Mouse (Mus musculus): Measurements from ENCODE around the gene Il12rb1. TPM values are rescaled to one million over a fixed set of nuclear protein-coding genes. Genes with fewer than 3 reads are reported as not detected.

Gene Il12rb1
- polyA plus RNA-seq, 1 experiment from 2014 or later, result not detected

DNA sequence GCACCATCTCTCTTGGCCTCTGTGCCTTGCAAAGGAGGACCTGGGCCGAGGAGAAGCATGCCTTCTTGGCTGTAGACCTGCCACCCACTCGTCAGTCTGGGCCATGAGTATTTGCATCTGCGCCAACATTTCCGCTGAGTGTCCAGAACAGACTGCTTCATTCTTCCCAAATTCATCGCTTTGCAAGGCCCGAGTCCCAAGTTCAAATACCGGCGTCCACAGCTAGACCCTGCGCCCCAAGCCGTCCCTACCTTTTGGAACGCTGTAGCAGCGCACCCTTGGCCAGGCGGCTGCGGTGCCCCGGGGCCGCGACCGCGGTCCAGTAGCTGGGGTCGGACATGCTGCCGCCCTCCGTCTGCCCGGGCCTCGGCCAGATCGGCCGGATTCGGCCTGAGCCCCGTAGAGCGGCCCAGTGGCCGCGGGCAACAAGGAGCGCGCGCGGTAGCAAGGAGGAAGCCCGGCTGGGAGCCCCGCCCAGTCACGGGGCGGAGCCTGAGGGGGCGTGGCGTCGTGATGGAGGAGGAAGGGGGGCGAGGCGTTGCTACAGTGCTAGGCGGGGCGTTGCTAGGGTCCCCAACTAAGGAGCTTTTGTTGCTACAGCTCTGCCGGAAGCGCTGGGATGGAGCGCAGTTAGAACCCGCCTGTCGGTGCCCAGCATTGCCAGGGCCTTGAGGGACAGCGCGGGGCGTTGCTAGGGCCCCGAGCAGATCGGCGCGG lies 16.1 kb upstream of the Il12rb1 start:
- Histone ChIP-seq H3K4me1 (replicated peaks) (peaks cover 37% of the 10 kb centered on the region), H3K4me2 (peak overlapping the region; percentile 77), H3K27ac (replicated peaks) (peak overlapping the region; percentile 91), H3K9me3 (no peaks in the 10 kb centered on the region), H3K27me3 (peaks cover 11% of the 10 kb centered on the region; the same call in 1 of the 2 replicates), H3K36me3 (peaks cover 24% of the 10 kb centered on the region), H3K4me3 (peak overlapping the region; percentile 65), H3K9ac (peak overlapping the region; percentile 92)
- WGBS, result 6% methylated on average over 57 of the region's 58 CpGs
- ATAC-seq (ENCODE audit: low read depth), result peak; percentile 87

- H3K4me1 ChIP-seq (replicated peaks), result peaks cover 40% of the 10 kb centered on the region
- H3K9me3 ChIP-seq, result no peaks in the 10 kb centered on the region
- peak overlapping the region; percentile 92 for H3K9ac ChIP-seq
- H3K4me2 ChIP-seq, result peak overlapping the region; percentile 77
- H3K27me3 ChIP-seq, result peaks cover 11% of the 10 kb centered on the region; the same call in 1 of the 2 replicates
- peak overlapping the region; percentile 91 for H3K27ac ChIP-seq (replicated peaks)
- peak; percentile 44 for ATAC-seq (ENCODE audit: low read depth)
- peaks cover 18% of the 10 kb centered on the region; the same call in 1 of the 2 replicates for H3K36me3 ChIP-seq
- under 1% methylated on average over 20 of the region's 20 CpGs for WGBS
- H3K4me3 ChIP-seq, result peak overlapping the region; percentile 65
These were observed 15.5 kb upstream of the Il12rb1 start for GRCm38 (mm10) chr8:70792700-70793099.

- Histone ChIP-seq H3K4me1 (replicated peaks) (peaks cover 50% of the 10 kb centered on the region), H3K27ac (replicated peaks) (no peak overlapping the region), H3K4me3 (no peak overlapping the region), H3K4me2 (no peak overlapping the region), H3K9me3 (no peaks in the 10 kb centered on the region), H3K36me3 (peaks cover 4% of the 10 kb centered on the region; the same call in 1 of the 2 replicates), H3K27me3 (peaks cover 17% of the 10 kb centered on the region), H3K9ac (no peak overlapping the region)
- 82% methylated on average over 2 of the region's 2 CpGs for WGBS
- no peak for ATAC-seq (ENCODE audit: low read depth)
These were observed 14.0 kb upstream of the Il12rb1 start for GRCm38 (mm10) chr8:70794215-70794614.

DNA sequence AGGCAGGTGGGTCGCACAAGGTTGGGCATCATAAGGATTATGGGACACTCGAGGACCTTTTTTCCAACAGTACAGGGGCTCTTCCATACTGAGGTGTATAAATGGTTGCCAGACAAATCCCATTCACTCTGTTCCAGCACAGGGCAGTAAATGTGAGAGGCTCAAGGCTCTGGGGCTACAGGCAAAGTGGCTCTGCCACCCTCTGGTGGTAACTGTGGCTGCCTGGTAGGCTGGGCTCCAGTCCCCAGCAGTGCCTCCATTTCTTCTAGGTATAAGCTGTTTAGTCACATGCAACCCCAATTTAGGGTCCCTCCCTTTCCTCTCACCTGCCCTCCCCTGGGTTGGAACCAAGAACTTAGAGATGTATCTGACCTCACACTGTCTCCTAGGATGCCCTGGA lies 12.9 kb upstream of the Il12rb1 start:
- 92% methylated on average over 2 of the region's 2 CpGs for WGBS
- H3K9ac ChIP-seq, result no peak overlapping the region
- peaks cover 49% of the 10 kb centered on the region for H3K4me1 ChIP-seq (replicated peaks)
- no peak overlapping the region for H3K4me2 ChIP-seq
- peaks cover 29% of the 10 kb centered on the region for H3K27me3 ChIP-seq
- H3K4me3 ChIP-seq, result no peak overlapping the region
- no peak for ATAC-seq (ENCODE audit: low read depth)
- no peaks in the 10 kb centered on the region for H3K9me3 ChIP-seq
- no peak overlapping the region for H3K27ac ChIP-seq (replicated peaks)
- no peaks in the 10 kb centered on the region for H3K36me3 ChIP-seq

DNA sequence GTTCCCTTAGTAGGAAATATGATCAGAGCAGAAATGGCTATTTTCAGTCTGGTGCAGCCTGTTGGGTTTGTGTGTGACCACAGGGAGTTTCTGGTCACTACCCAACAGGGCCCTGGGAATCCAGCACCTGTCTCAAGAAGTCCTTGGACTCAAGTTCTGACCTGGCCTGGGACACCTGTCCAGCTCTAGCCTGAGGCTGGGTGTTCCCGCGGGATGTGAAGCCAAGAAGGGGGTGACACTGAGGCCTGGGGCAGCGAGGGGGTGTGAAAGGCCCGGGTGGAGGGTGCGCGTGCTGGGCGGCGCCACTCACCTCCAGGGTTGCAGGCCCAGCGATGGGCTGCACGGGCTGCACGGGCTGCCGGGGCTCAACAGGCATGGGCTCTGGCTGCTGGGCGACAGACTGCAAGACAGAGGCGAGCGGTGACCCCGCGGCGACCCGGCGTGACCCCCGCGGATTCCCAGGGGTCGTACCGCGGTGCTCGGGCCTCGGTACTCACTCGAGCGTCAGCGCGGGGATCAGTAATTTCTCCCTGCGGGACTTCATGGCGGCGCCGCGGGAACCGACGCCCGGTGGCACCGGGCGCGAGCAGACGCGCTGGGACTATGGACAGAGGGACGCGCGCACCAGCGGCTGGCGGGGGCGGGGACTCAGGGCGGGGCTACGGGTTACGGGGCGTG lies 11.7 kb upstream of the Il12rb1 start:
- 1% methylated on average over 54 of the region's 54 CpGs for WGBS
- H3K4me2 ChIP-seq, result peak overlapping the region; percentile 87
- peak overlapping the region; percentile 70 for H3K9ac ChIP-seq
- peaks cover 45% of the 10 kb centered on the region for H3K4me1 ChIP-seq (replicated peaks)
- H3K36me3 ChIP-seq, result no peaks in the 10 kb centered on the region
- H3K27ac ChIP-seq (replicated peaks), result no peak overlapping the region; the same call in 1 of the 2 replicates
- H3K9me3 ChIP-seq, result no peaks in the 10 kb centered on the region
- H3K4me3 ChIP-seq, result peak overlapping the region; percentile 46
- peak; percentile 7; the same call in 1 of the 2 replicates for ATAC-seq (ENCODE audit: low read depth)
- peaks cover 37% of the 10 kb centered on the region for H3K27me3 ChIP-seq

DNA sequence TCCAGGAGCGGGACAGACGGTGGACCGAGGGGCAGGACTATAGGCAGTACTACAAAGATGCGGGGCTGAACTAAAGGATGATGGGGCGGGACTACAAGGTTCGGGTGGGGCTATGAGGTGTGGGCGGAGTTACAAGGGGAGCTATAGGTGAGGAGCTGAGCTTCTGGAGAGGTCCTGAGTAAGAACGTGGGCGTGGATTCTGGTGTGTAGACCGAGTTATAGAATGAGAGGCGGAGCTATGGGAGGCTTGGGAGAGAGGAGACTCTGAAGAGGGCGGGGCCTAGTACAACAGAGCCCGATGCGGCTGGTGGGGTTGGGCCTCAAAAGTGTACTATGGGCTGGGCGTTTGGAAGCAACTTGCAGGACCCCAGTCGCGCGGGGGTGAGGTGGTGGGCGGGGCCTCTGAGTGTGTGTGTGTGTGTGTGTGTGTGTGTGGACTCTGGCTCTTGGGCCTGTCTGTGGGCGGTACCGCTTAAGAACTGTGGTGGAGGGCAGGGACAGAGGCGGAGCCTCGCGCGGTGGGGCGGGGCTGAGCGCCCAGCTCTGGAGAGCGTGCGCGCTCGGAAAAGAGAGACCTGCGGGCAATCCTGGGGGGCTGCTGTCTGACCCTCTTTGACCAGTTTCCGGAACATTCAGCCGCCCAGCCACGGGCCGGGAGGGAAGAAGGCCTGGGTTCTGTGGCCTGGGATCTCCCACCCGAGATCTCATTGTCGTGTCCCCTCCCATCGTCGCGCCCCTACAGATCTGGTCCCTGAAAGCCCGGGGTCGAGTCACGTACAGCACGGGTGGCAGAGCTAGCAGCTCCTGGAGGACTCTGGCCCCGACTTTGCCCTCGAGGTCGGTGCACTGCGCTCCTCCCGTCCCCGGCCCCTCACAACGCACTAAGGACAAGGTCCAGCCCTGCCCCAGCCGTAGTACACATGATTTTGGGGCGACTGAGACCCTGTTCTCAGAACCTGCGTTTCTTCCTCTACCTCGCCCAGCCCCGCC lies 10.9 kb upstream of the Il12rb1 start:
- H3K9me3 ChIP-seq, result no peaks in the 10 kb centered on the region
- peak overlapping the region; percentile 46 for H3K4me3 ChIP-seq
- peak; percentile 84 for ATAC-seq (ENCODE audit: low read depth)
- under 1% methylated on average over 57 of the region's 57 CpGs for WGBS
- H3K9ac ChIP-seq, result peak overlapping the region; percentile 70
- peak overlapping the region; percentile 87 for H3K4me2 ChIP-seq
- no peaks in the 10 kb centered on the region for H3K36me3 ChIP-seq
- H3K27me3 ChIP-seq, result peaks cover 45% of the 10 kb centered on the region
- peaks cover 39% of the 10 kb centered on the region for H3K4me1 ChIP-seq (replicated peaks)
- peak overlapping the region; percentile 42; the same call in 1 of the 2 replicates for H3K27ac ChIP-seq (replicated peaks)

DNA sequence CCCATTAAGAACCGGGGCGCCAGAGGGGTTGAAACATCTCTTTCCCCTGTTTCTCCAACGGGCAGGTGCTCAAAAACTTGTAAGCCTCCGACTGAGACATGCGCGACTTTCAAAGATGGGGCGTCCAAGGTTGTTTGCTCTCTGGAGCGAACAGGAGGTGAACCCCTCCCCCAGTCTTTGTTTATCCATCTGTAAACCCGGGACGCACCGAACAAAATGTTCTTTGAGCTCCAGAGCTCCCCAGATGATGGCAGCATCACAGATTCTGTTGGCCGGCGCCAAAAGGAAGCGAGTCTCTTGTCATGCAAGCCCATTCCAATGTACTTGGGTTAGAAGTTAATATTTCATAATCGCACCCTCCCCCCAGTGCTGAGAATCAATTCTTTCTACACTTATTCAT lies 10.0 kb upstream of the Il12rb1 start:
- WGBS, result 16% methylated on average over 15 of the region's 15 CpGs
- H3K9me3 ChIP-seq, result no peaks in the 10 kb centered on the region
- ATAC-seq (ENCODE audit: low read depth), result no peak
- H3K27ac ChIP-seq (replicated peaks), result no peak overlapping the region
- H3K27me3 ChIP-seq, result peaks cover 54% of the 10 kb centered on the region
- peak overlapping the region; percentile 46 for H3K4me3 ChIP-seq
- H3K36me3 ChIP-seq, result no peaks in the 10 kb centered on the region
- H3K4me2 ChIP-seq, result peak overlapping the region; percentile 87
- H3K4me1 ChIP-seq (replicated peaks), result peaks cover 30% of the 10 kb centered on the region
- peak overlapping the region; percentile 70; the same call in 1 of the 2 replicates for H3K9ac ChIP-seq

DNA sequence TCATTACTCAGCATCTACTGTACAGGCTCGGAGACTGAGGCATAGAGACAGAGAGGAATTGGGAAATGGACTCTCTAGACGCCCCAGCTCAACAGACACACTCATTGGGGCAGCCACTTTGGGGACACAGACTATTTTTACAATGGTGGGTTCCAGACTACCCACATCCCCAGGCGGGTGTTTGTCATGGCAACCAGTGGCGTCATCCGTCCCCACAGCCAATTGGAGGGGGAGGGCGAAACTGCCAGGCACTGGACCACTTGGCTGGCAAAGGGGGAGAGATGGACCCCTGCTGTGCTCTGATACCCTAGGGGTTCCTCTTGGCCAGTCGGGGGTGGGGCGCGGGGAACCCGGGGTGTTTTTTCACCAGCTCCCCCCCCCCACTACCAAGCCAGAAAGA lies 7.6 kb upstream of the Il12rb1 start:
- no peaks in the 10 kb centered on the region for H3K9me3 ChIP-seq
- WGBS, result 46% methylated on average over 10 of the region's 10 CpGs
- no peak overlapping the region for H3K27ac ChIP-seq (replicated peaks)
- no peaks in the 10 kb centered on the region for H3K36me3 ChIP-seq
- H3K4me3 ChIP-seq, result no peak overlapping the region
- no peak for ATAC-seq (ENCODE audit: low read depth)
- H3K9ac ChIP-seq, result no peak overlapping the region
- peaks cover 72% of the 10 kb centered on the region for H3K27me3 ChIP-seq
- H3K4me2 ChIP-seq, result no peak overlapping the region
- peaks cover 43% of the 10 kb centered on the region for H3K4me1 ChIP-seq (replicated peaks)

- H3K9me3 ChIP-seq, result no peaks in the 10 kb centered on the region
- H3K27ac ChIP-seq (replicated peaks), result no peak overlapping the region
- H3K27me3 ChIP-seq, result peaks cover 77% of the 10 kb centered on the region
- no peak overlapping the region for H3K9ac ChIP-seq
- H3K4me3 ChIP-seq, result no peak overlapping the region
- 29% methylated on average over 15 of the region's 15 CpGs for WGBS
- peaks cover 43% of the 10 kb centered on the region for H3K4me1 ChIP-seq (replicated peaks)
- no peaks in the 10 kb centered on the region for H3K36me3 ChIP-seq
- no peak overlapping the region for H3K4me2 ChIP-seq
- ATAC-seq (ENCODE audit: low read depth), result no peak
These were observed 7.1 kb upstream of the Il12rb1 start for GRCm38 (mm10) chr8:70801156-70801555.

DNA sequence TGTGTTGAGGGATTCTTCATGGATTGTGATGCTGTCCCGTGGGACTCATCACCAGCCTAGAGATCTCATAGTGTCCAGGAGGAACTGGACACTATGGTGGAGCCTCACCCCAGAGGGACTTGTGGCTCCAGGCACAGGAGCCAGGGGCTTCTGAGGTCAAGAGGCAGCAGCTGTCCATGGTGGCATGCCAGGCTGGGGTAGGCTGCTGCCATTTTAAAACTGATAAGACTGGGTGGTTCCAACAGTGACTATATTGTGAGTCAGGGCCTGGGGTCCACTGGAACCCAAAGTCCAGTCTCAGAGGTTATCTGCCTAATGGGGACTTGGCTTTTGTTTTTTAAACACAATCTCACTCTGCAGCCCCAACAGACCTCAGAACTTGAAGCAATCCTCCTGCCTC lies 6.4 kb upstream of the Il12rb1 start:
- peaks cover 38% of the 10 kb centered on the region for H3K4me1 ChIP-seq (replicated peaks)
- no peaks in the 10 kb centered on the region for H3K9me3 ChIP-seq
- ATAC-seq (ENCODE audit: low read depth), result no peak
- no peaks in the 10 kb centered on the region for H3K36me3 ChIP-seq
- no peak overlapping the region for H3K27ac ChIP-seq (replicated peaks)
- H3K4me3 ChIP-seq, result no peak overlapping the region
- no peak overlapping the region for H3K4me2 ChIP-seq
- 86% methylated on average over 1 of the region's 1 CpGs for WGBS
- H3K27me3 ChIP-seq, result peaks cover 84% of the 10 kb centered on the region
- H3K9ac ChIP-seq, result no peak overlapping the region

DNA sequence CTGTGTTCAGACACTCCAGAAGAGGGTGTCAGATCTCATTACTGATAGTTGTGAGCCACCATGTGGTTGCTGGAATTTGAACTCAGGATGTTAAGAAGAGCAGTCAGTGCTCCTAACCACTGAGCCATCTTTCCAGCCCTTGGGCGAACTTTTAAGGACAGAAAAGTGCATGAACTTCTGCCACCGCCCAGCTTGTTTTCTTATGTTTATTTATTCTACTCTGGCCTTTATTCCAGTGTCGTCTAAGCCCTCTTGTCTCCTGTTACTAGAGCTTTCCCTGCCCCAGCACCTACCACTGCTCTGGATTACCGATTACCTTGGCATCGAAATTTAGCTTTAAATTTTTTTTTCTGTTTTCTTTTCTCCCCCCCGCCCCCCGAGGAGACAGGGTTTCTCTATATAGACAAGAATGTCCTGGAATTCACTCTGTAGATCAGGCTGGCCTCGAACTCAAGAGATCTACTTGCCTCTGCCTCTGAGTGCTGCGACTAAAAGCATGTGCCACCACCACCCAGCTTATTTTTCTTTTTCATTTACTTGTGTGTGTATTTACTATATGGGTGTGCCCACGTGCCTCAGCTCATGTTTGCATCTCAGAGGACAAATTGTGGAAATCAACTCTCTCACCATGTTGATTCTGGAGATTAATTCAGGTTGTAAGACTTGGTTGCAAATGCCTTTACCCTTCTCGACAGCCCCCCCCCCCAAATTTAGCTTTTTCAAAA lies 5.3 kb upstream of the Il12rb1 start:
- 70% methylated on average over 11 of the region's 11 CpGs for WGBS
- ATAC-seq (ENCODE audit: low read depth), result no peak
- no peaks in the 10 kb centered on the region for H3K36me3 ChIP-seq
- H3K9ac ChIP-seq, result no peak overlapping the region
- peaks cover 31% of the 10 kb centered on the region for H3K4me1 ChIP-seq (replicated peaks)
- peaks cover 87% of the 10 kb centered on the region for H3K27me3 ChIP-seq
- H3K4me2 ChIP-seq, result no peak overlapping the region
- H3K4me3 ChIP-seq, result no peak overlapping the region
- no peaks in the 10 kb centered on the region for H3K9me3 ChIP-seq
- no peak overlapping the region for H3K27ac ChIP-seq (replicated peaks)

All from neural tube, embryonic 13.5 days (tissue).